Mouse (Mus musculus) limb, embryonic 10.5 days (tissue): Measurements from ENCODE around the gene Ncoa7. TPM values are rescaled to one million over a fixed set of nuclear protein-coding genes. Genes with fewer than 3 reads are reported as not detected.

Source experiments
- DNase-seq: peaks from one replicate; pipeline ENCODE4 v3.0.0-alpha.2; 2017; ENCODE audit warnings: low spot score
- H3K27ac ChIP-seq: fragments of 300-500 bp; sonication (generic); 2 replicates; pipeline ENCODE4 v1.5.1; 2016; ENCODE audit warnings: mild to moderate bottlenecking
- H3K27me3 ChIP-seq: fragments of 300-500 bp; sonication (generic); 2 replicates; pipeline ENCODE4 v1.6.1; 2016; ENCODE audit warnings: low read depth, mild to moderate bottlenecking; ENCODE audit not compliant: poor library complexity, severe bottlenecking
- H3K36me3 ChIP-seq: fragments of 300-500 bp; sonication (generic); 2 replicates; pipeline ENCODE4 v1.6.1; 2016; ENCODE audit warnings: mild to moderate bottlenecking, moderate library complexity
- H3K4me1 ChIP-seq: fragments of 300-500 bp; sonication (generic); 2 replicates; pipeline ENCODE4 v1.6.1; 2016
- H3K4me3 ChIP-seq: fragments of 300-500 bp; sonication (generic); 2 replicates; pipeline ENCODE4 v1.5.1; 2016; ENCODE audit warnings: mild to moderate bottlenecking, moderate library complexity
- H3K9me3 ChIP-seq: fragments of 300-500 bp; sonication (generic); replicated peaks from 2 replicates; pipeline ENCODE4 v1.6.1; 2016; ENCODE audit warnings: mild to moderate bottlenecking
- WGBS: fragments of 180-500 bp; shearing (Covaris S2); methylation state at CpG from one replicate; pipeline ENCODE4 v1.1.7; 2016; 5-methylcytosine and 5-hydroxymethylcytosine counted together
- polyA plus RNA-seq: library from polyadenylated mRNA; unstranded; fragments of >200 nt; fragmentation: Nextera tagmentation; extraction: Ambion mirVana; gene quantifications from 2 replicates; pipeline ENCODE4 v1.2.1, GENCODE M21; 2016

The Ncoa7 gene
- polyA plus RNA-seq, 1 experiment from 2014 or later, result 8.2 TPM

GRCm38 (mm10) chr10:30775568-30775967, 27.6 kb downstream of the Ncoa7 start:
- H3K27me3 ChIP-seq, result no peaks in the 10 kb centered on the region
- DNase-seq, result no peak

GRCm38 (mm10) chr10:30774396-30774795, 28.7 kb downstream of the Ncoa7 start:
- Histone ChIP-seq H3K27ac (no peak overlapping the region), H3K4me3 (no peak overlapping the region), H3K27me3 (no peaks in the 10 kb centered on the region), H3K9me3 (no peaks in the 10 kb centered on the region), H3K36me3 (no peaks in the 10 kb centered on the region), H3K4me1 (no peaks in the 10 kb centered on the region)
- 91% methylated on average over 2 of the region's 2 CpGs for WGBS
- no peak for DNase-seq

More at GRCm38 (mm10) chr10:30775568-30775967, 27.6 kb downstream of the Ncoa7 start:
- WGBS, result 86% methylated on average over 5 of the region's 5 CpGs
- Histone ChIP-seq H3K4me1 (no peaks in the 10 kb centered on the region), H3K9me3 (no peaks in the 10 kb centered on the region), H3K36me3 (no peaks in the 10 kb centered on the region), H3K27ac (no peak overlapping the region), H3K4me3 (no peak overlapping the region)

- Histone ChIP-seq H3K4me3 (no peak overlapping the region), H3K4me1 (no peaks in the 10 kb centered on the region), H3K27ac (no peak overlapping the region), H3K9me3 (no peaks in the 10 kb centered on the region), H3K36me3 (no peaks in the 10 kb centered on the region), H3K27me3 (no peaks in the 10 kb centered on the region)
- DNase-seq, result no peak
- 69% methylated on average over 5 of the region's 5 CpGs for WGBS
Observed at GRCm38 (mm10) chr10:30773181-30773580, 29.9 kb downstream of the Ncoa7 start.

- no peaks in the 10 kb centered on the region for H3K9me3 ChIP-seq
- no peak overlapping the region for H3K27ac ChIP-seq
- H3K4me1 ChIP-seq, result no peaks in the 10 kb centered on the region
- H3K27me3 ChIP-seq, result no peaks in the 10 kb centered on the region
- no peak for DNase-seq
- no peak overlapping the region for H3K4me3 ChIP-seq
- no peaks in the 10 kb centered on the region for H3K36me3 ChIP-seq
- 87% methylated on average over 5 of the region's 5 CpGs for WGBS
Observed at GRCm38 (mm10) chr10:30771417-30772158, 31.5 kb downstream of the Ncoa7 start.

GRCm38 (mm10) chr10:30768820-30769219, 34.3 kb downstream of the Ncoa7 start:
- H3K27ac ChIP-seq, result no peak overlapping the region
- H3K36me3 ChIP-seq, result peaks cover 5% of the 10 kb centered on the region; the same call in 1 of the 2 replicates
- WGBS, result 90% methylated on average over 1 of the region's 1 CpGs
- no peak for DNase-seq
- no peaks in the 10 kb centered on the region for H3K9me3 ChIP-seq
- H3K4me1 ChIP-seq, result no peaks in the 10 kb centered on the region
- no peaks in the 10 kb centered on the region for H3K27me3 ChIP-seq
- no peak overlapping the region for H3K4me3 ChIP-seq

- Histone ChIP-seq H3K27me3 (no peaks in the 10 kb centered on the region), H3K36me3 (peaks cover 5% of the 10 kb centered on the region; the same call in 1 of the 2 replicates), H3K9me3 (no peaks in the 10 kb centered on the region), H3K4me3 (no peak overlapping the region), H3K4me1 (no peaks in the 10 kb centered on the region), H3K27ac (no peak overlapping the region)
- no peak for DNase-seq
- 89% methylated on average over 3 of the region's 3 CpGs for WGBS
Observed at GRCm38 (mm10) chr10:30768250-30768649, 34.9 kb downstream of the Ncoa7 start.

- Histone ChIP-seq H3K27ac (no peak overlapping the region), H3K36me3 (peaks cover 5% of the 10 kb centered on the region; the same call in 1 of the 2 replicates), H3K4me3 (no peak overlapping the region), H3K4me1 (no peaks in the 10 kb centered on the region), H3K9me3 (no peaks in the 10 kb centered on the region), H3K27me3 (no peaks in the 10 kb centered on the region)
- 83% methylated on average over 8 of the region's 8 CpGs for WGBS
- no peak for DNase-seq
Observed at GRCm38 (mm10) chr10:30763179-30763770, 39.9 kb downstream of the Ncoa7 start.

- H3K9me3 ChIP-seq, result no peaks in the 10 kb centered on the region
- 83% methylated on average over 4 of the region's 4 CpGs for WGBS
- H3K4me3 ChIP-seq, result no peak overlapping the region
- H3K4me1 ChIP-seq, result no peaks in the 10 kb centered on the region
- H3K36me3 ChIP-seq, result peaks cover 5% of the 10 kb centered on the region; the same call in 1 of the 2 replicates
- no peaks in the 10 kb centered on the region for H3K27me3 ChIP-seq
- DNase-seq, result no peak
- H3K27ac ChIP-seq, result no peak overlapping the region
Observed at GRCm38 (mm10) chr10:30762284-30762964, 40.7 kb downstream of the Ncoa7 start.

- WGBS, result 89% methylated on average over 8 of the region's 8 CpGs
- DNase-seq, result no peak
- Histone ChIP-seq H3K9me3 (no peaks in the 10 kb centered on the region), H3K4me3 (no peak overlapping the region), H3K27me3 (no peaks in the 10 kb centered on the region), H3K36me3 (no peaks in the 10 kb centered on the region), H3K4me1 (no peaks in the 10 kb centered on the region), H3K27ac (no peak overlapping the region)
Observed at GRCm38 (mm10) chr10:30759360-30760147, 43.6 kb downstream of the Ncoa7 start.

GRCm38 (mm10) chr10:30756064-30756463, 47.1 kb downstream of the Ncoa7 start:
- H3K36me3 ChIP-seq, result no peaks in the 10 kb centered on the region
- H3K4me3 ChIP-seq, result no peak overlapping the region
- no peak overlapping the region for H3K27ac ChIP-seq
- H3K4me1 ChIP-seq, result no peaks in the 10 kb centered on the region
- no peaks in the 10 kb centered on the region for H3K9me3 ChIP-seq
- no peak for DNase-seq
- H3K27me3 ChIP-seq, result no peaks in the 10 kb centered on the region

GRCm38 (mm10) chr10:30754825-30755457, 48.2 kb downstream of the Ncoa7 start:
- no peak for DNase-seq
- Histone ChIP-seq H3K27ac (no peak overlapping the region), H3K4me1 (no peaks in the 10 kb centered on the region), H3K9me3 (no peaks in the 10 kb centered on the region), H3K4me3 (no peak overlapping the region), H3K36me3 (no peaks in the 10 kb centered on the region), H3K27me3 (no peaks in the 10 kb centered on the region)
- WGBS, result 87% methylated on average over 4 of the region's 4 CpGs

- Histone ChIP-seq H3K9me3 (no peaks in the 10 kb centered on the region), H3K36me3 (no peaks in the 10 kb centered on the region), H3K27me3 (no peaks in the 10 kb centered on the region), H3K27ac (no peak overlapping the region), H3K4me1 (no peaks in the 10 kb centered on the region), H3K4me3 (no peak overlapping the region)
- WGBS, result 81% methylated on average over 3 of the region's 3 CpGs
- DNase-seq, result no peak
Observed at GRCm38 (mm10) chr10:30754082-30754481, 49.0 kb downstream of the Ncoa7 start.
